Mouse (Mus musculus) lung, postnatal 36 days (tissue): Measurements from ENCODE around the gene Asf1a.
"Not testable (repeated sequence)": the region's sequence is repeated elsewhere in the genome, so short reads cannot be mapped to it uniquely, and the experiment has no call there.

Source experiments
- DNase-seq: peaks from one replicate; pipeline ENCODE4 v3.0.0; 2022; ENCODE audit warnings: mixed read lengths

Gene Asf1a

DNA sequence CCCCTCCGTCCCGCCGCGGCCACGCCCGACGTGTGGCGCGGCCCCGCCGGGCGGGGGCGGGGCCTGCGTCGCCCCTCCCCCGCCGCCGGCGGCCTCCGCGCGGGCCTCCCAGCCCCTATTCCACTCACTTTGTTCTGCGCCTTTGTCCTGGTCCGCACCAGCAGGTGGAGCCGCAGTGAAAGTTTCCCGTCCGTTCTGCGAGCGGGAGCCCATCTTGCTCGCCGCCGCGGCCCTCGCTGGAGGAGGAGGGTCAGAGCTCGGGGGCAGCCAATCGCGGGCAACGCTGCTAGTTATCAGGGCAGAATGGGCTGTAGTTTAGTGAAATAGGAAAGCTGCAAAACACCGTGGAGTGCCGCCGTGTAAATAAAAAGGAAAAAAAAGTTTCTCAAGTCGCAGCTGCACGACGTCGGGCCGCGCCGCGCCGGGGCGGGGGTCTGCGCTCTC lies at the start of gene Asf1a:
Asf1a (plus strand) TSS at position 81 of the 444 bp plus-strand sequence.
- DNase-seq: peak; percentile 98

DNA sequence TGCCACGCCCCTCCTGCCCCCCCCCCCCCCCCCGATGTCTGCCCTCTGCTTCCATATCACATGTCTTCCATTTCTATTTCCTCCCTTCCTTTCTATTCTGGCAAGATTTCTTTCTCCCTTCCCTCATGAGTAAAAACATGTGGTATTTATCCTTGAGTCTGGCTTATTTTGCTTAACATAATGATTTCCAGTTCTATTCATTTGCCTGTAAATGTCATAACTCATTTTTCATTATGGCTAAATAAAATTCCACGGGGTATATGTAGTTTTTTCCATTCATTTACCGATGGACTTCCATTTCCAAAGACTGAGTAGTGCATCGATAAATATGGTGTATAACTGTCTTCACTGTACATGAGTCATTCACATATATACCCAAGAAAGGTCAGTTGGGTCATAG lies 34.6 kb upstream of the Asf1a start:
- DNase-seq: no peak

DNA sequence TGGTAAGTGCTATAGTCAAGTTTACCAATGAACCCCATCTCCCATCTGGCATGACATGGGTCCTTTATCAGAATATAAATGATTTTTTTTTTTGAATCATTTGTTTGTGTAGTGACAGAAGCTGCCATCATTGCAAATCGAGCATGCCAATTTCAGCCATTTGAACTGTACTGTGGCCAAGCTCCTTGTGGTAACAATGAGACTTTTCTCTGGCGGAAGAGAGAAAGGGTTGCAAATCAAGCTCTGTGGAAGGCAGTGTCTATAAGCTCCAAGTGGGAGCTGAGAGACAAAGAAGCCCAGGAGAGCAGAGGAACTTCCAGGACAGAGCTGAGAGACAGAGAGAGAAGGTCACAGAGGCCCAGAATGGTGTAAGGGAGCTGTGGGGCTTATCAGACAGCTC lies 31.0 kb upstream of the Asf1a start:
- DNase-seq: no peak

- DNase-seq: no peak
These were observed 28.0 kb upstream of the Asf1a start for GRCm38 (mm10) chr10:53568531-53568930.

- peak; percentile 22 for DNase-seq
These were observed 16.4 kb upstream of the Asf1a start for GRCm38 (mm10) chr10:53580137-53580536.

DNA sequence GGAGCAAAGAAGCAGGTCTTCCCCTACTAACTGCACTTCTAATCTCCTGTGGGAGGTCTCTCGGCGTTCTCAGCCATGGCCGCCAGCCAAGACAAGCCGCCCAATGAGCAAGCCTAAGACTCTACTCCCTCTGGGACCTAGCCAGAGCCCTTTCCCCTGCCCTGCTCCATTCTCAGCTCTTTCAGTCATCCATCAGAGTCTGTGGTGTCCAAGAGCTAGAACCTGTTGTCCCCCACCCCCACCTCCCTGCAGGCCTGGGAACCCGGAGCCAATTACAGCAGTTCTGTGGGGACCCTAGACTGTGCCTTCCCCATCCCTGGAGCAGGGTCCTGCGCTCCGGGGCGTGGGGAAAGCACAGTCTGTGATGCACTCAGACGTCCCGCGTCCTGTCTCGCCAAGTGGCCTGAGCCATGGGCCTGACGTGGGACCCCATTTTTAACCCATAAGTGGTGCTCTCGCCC lies 15.9 kb upstream of the Asf1a start:
- peak; percentile 44 for DNase-seq

DNA sequence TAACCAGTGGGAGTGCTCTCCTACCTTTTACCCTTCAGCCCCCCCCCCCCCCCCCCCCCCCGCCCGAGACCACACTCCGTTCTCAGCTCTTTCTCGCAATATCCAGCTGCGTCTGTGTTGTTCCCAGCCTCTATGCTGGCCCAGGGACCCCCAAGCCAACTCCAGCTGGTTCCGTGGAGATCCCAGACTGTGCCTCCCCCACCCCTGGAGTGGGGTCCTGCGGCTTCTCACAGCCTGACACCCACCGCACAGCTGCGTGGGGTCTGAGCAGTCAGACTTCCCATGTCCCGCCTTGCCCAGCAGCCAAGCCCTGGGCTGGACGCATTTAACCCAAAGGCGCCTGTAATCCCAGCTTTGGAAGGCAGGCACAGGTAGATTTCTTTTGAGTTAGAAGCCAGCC lies 15.5 kb upstream of the Asf1a start:
- no peak for DNase-seq

DNA sequence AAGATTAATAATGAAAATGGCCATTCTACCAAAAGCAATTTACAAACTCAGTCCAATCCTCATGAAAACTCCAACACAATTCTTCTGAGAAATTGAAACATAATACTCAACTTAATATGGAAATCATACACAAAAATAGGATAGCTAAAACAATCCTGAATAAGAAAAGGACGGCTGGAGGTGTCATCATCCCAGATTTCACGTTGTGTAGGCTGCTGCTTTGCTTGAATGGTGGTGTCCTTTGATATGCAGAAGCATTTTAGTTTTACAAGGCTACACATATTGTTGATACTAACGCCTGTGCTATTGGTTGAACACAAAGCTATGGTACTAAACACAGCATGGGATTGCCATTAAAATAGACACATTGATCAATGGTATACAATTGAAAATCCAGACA lies 10.8 kb upstream of the Asf1a start:
- DNase-seq: no peak

- DNase-seq: peak; percentile 21
These were observed 547 bp upstream of the Asf1a start for GRCm38 (mm10) chr10:53595744-53596676.

DNA sequence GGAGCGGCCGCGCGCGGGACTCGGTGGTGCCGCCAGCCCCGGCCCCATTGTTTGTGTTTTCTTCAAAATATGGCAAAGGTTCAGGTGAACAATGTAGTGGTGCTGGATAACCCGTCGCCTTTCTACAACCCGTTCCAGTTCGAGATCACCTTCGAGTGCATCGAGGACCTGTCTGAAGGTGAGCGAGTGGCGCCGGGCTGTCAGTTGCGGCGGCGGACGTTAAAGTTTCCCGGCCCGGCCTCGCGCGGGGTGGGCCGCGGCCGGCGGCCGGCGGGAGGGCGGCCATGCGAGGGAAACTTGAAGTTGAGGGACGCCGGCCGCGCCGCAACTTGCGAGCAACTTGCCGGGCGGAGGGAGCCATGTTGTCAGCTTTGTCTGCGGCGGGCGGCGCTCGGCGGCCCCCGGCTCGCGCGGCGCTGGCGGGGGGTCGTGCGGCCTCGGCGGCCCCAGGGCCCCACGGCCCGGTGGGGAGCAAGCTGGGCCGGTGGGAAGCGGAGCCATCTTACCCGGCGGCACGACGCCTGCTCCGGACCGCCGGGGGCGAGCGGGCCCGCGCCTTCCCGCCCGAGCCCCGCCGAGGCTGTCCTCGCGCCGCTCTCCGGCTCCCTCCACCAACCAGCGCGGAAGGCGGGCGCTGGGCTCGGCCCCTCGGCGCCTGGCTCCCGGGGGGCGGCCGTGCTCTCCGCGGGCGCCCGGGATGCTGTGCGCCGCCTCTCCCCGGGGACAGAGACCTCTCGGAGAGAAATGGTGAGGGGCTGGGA lies 744 bp downstream of the Asf1a start:
- peak; percentile 19 for DNase-seq

DNA sequence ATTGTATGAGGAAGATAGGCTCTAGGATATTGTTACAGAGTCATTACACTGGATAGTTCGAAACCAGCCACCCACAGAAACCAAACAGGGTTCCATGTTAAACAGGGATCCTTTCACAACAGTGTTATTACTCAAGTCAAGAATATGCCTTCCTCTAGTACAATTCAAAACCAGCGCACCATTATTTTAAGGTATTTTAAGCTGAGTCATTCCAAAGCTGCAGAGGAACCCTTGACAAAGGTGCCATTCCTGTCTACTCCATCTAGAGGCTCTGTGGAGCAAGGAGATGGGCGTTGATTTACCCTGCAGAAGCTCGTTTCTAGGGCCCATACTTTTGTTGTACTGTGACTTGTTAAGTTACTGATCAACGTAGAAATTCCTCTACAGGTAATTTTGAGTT lies 2.3 kb downstream of the Asf1a start:
- DNase-seq: peak; percentile 18

GRCm38 (mm10) chr10:53605328-53605727 lies 8.8 kb downstream of the Asf1a start:
- DNase-seq: no peak

- no peak for DNase-seq
These were observed 11.7 kb downstream of the Asf1a start for GRCm38 (mm10) chr10:53608274-53608673.

- DNase-seq: no peak
These were observed 15.6 kb downstream of the Asf1a start for GRCm38 (mm10) chr10:53612172-53612571.

DNA sequence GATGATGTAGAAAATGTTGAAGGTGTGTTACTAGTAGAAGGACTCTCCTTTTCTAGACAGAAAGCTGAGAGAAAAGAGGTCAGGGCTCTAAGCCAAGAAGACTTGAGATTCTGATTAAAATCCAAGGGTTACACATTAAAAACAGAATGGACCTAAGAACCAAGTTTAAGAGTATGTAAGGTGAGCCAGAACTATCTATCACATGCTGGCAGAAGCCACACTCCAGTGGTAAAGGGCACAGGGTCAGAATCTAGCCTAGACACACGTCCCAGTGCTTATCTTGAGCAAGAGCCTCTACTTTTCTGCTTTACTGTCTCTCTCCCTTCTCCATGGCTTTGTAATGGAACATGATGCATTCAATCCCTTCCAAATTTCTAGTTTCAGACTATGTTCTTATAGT lies 17.4 kb downstream of the Asf1a start:
- no peak for DNase-seq

DNA sequence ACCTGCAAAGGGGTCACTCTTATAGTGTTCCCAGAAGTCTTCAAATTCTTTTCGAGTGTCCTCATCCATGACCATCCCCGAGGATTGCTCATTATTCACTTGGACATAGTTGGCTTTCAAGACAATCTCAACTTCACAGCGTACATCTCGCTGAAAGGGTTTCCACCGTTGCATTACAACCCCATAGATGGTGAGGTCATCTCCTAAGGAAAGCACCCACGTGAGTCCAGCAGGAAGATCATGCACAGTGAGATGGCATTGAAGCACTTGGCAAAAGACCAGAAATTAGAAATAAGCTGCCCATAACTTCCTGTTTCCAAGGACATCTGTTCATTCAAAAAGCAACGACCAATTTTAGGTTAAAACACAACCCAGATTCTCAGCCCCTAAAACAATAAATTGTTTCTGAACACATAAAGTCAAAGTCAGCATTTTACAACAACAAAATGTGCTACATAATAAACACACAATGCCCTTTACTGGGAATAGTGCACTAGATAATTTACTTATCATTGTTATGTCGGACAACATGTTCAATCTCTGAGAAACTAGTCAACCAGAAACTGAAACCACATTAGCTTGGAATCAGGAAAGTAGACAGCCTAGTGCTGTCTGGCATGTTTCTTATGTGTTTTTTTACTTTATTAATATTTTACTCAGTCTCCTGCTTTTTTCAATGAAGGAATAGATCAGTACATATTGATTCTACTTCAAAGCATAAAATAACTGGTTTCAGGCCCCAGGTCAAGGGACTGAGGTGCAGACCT lies 19.5 kb downstream of the Asf1a start:
- DNase-seq: peak; percentile 27

GRCm38 (mm10) chr10:53629247-53629917 lies 32.8 kb downstream of the Asf1a start:
- peak; percentile 94 for DNase-seq

DNA sequence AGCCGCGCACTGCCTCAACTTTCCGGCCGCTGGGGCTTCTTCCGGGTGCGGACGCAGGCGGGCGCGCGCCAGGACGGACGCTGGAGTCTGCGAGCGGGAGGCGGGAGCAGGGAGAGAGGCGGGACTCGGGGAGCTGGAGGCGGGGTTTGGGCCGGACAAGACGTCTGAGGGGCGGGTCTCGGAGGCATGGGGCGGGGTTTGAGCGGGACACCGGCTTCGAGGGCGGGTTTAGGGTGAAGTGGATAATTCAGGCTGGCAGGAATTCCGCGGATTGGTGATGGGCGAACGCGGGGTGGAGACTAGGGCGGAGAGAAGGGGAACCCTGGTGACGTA lies 33.3 kb downstream of the Asf1a start:
- peak; percentile 99 for DNase-seq

GRCm38 (mm10) chr10:53630339-53630738 lies 33.8 kb downstream of the Asf1a start, which contains the start of gene Mcm9:
Gene Mcm9 (minus strand): TSS chr10:53630439.
- not testable (repeated sequence) for DNase-seq

GRCm38 (mm10) chr10:53634160-53634559 lies 37.6 kb downstream of the Asf1a start:
- DNase-seq: no peak

DNA sequence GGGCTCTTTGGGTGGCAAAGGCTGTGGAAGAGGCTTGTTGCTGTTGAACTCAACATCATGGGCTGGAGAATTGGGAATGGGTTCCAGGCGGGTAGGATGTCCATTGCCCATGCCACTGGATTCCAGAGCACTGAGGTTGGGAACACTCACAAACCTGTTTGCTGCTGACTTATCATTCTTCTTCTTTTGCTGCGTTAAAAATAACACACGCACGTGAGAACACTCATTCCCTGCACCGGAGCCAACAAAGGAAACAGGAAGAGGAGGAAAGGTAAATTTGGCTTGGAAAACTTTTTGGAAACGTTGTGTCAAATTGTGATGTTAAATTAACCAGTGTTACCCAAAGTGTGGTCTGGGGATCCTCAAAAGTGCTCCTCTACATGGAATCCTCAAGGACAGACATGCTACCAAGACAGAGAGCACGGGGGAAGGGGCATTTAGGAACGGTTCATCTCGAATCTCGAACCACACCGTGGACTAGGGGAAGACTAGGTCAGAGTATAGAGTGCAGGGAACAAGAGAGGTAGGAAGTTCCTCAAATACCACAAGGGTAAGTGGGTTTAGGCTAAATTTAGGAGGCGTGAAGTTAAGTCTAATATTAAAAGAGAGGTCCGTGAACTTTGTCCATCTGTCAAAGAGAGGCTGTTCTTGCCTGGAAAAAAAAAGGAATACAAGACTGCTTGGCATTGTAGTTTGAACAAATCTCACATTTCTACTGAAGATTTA lies 38.9 kb downstream of the Asf1a start:
- DNase-seq: no peak

DNA sequence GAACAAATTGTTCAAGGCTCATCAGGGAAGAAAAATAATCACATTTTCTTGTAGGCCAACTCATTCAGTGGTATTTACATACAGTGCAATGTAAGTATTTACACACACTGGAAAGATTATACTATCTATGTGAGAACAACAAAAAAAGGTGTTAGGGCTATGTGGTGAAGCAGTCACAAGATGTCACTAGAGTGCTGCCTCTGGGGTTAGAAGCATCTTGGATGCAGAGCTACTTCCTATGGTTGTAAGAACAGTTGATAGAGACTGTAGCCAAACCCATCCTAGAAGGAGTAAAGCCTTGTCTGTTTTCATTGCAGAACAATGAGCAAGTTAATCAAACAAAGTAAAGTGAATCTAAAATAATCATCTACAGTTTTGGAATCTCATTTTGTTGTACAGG lies 45.0 kb downstream of the Asf1a start:
- peak; percentile 37 for DNase-seq
